Mouse (Mus musculus) embryonic facial prominence, embryonic 12.5 days (tissue): ENCODE results near the gene Ubqln1. TPM values are rescaled to one million over a fixed set of nuclear protein-coding genes. Genes with fewer than 3 reads are reported as not detected.
"Not testable (repeated sequence)": the region's sequence is repeated elsewhere in the genome, so short reads cannot be mapped to it uniquely, and the experiment has no call there.

Source experiments
- ATAC-seq: fragments of 200-750 bp; cut with Nextera tagmentation; 2 replicates; pipeline ENCODE4 v1.8.0; 2017; ENCODE audit not compliant: insufficient number of reproducible peaks, insufficient read depth, low FRiP score, low TSS enrichment
- H3K27ac ChIP-seq: fragments of 300-500 bp; sonication (generic); 2 replicates; pipeline ENCODE4 v1.5.1; 2016; ENCODE audit warnings: mild to moderate bottlenecking
- H3K27me3 ChIP-seq: fragments of 300-500 bp; sonication (generic); 2 replicates; pipeline ENCODE4 v1.6.1; 2016; ENCODE audit warnings: mild to moderate bottlenecking, moderate library complexity
- H3K36me3 ChIP-seq: fragments of 300-500 bp; sonication (generic); 2 replicates; pipeline ENCODE4 v1.6.1; 2016; ENCODE audit warnings: mild to moderate bottlenecking
- H3K4me1 ChIP-seq: fragments of 300-500 bp; sonication (generic); 2 replicates; pipeline ENCODE4 v1.6.1; 2016
- H3K4me2 ChIP-seq: fragments of 300-500 bp; sonication (generic); replicated peaks from 2 replicates; pipeline ENCODE4 v1.6.1; 2016; ENCODE audit warnings: mild to moderate bottlenecking, moderate library complexity
- H3K4me3 ChIP-seq: fragments of 300-500 bp; sonication (generic); 2 replicates; pipeline ENCODE4 v1.5.1; 2016; ENCODE audit warnings: mild to moderate bottlenecking
- H3K9ac ChIP-seq: fragments of 300-500 bp; sonication (generic); 2 replicates; pipeline ENCODE4 v1.6.1; 2016; ENCODE audit warnings: mild to moderate bottlenecking, moderate library complexity
- H3K9me3 ChIP-seq: fragments of 300-500 bp; sonication (generic); 2 replicates; pipeline ENCODE4 v1.6.1; 2016; ENCODE audit warnings: mild to moderate bottlenecking, moderate library complexity
- WGBS: fragments of 180-500 bp; shearing (Covaris S2); methylation state at CpG from one replicate; pipeline ENCODE4 v1.1.7; 2016; 5-methylcytosine and 5-hydroxymethylcytosine counted together
- polyA plus RNA-seq: library from polyadenylated mRNA; unstranded; fragments of >200 nt; fragmentation: Nextera tagmentation; extraction: Ambion mirVana; gene quantifications from 2 replicates; pipeline ENCODE4 v1.2.1, GENCODE M21; 2016

The Ubqln1 gene
- polyA plus RNA-seq, 1 experiment from 2014 or later: 132 TPM

DNA sequence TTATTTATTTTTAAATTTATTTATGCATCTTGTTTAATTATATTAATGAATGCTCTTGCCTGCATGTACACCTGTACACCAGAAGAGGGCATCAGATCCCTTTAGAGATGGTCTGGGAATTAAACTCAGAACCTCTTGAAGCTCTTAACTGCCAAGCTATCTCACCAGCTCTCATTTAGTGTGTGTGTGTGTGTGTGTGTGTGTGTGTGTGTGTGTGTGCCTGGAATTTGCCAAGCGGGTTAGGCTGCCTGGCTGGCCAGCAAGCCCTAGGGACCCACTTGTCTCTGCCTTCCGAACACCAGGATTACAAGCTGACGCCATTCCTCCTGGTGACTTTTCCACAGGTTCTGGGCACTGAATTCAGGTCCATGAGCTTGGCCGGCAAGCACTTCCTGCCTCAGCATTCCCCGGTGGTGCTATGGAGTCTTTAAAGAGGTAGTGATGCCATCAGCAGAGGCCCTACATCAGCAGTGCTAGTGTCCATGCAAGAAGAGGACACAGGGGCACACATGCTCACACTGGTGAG, 66.4 kb downstream of the Ubqln1 start:
- peak overlapping the region; percentile 63 for H3K4me2 ChIP-seq
- H3K4me3 ChIP-seq: peak overlapping the region; percentile 34
- no peak overlapping the region for H3K9ac ChIP-seq
- no peaks in the 10 kb centered on the region for H3K4me1 ChIP-seq
- ATAC-seq: no peak
- 52% methylated on average over 4 of the region's 5 CpGs for WGBS
- no peaks in the 10 kb centered on the region for H3K36me3 ChIP-seq
- H3K27me3 ChIP-seq: no peaks in the 10 kb centered on the region
- H3K9me3 ChIP-seq: no peaks in the 10 kb centered on the region
- H3K27ac ChIP-seq: no peak overlapping the region

DNA sequence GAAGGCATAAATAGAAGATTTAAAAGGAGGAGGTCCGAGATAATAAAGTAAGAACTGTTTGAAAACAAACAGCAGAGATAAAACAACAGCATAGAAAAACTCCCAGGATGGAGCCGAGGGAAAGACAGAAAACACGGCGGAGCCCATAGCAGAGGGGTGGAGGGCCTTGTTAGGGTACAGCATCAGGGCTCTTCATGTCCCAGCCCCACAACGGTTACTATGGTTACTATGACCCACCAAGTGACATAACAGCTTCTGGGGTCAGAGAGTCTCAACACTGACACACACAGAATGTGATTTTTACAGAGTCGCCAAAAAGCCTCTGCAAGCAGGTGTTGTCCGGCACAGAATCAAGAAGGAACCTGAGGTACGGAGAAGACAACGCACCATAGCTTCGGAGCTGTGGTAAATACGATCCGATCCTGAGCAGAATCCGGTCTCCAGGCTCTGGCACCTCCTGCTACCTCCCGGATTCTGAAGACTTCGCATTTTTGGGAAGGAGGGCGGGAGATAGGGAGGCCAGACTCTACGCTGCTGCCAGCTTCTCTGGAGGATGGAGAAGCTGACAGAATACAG, 67.1 kb downstream of the Ubqln1 start:
- no peaks in the 10 kb centered on the region for H3K36me3 ChIP-seq
- H3K27ac ChIP-seq: no peak overlapping the region
- H3K9me3 ChIP-seq: no peaks in the 10 kb centered on the region
- peak overlapping the region; percentile 34 for H3K4me3 ChIP-seq
- H3K9ac ChIP-seq: no peak overlapping the region; the same call in 1 of the 2 replicates
- peak; percentile 81 for ATAC-seq
- WGBS: under 1% methylated on average over 17 of the region's 17 CpGs
- peak overlapping the region; percentile 63 for H3K4me2 ChIP-seq
- no peaks in the 10 kb centered on the region for H3K27me3 ChIP-seq
- no peaks in the 10 kb centered on the region for H3K4me1 ChIP-seq

GRCm38 (mm10) chr13:58147760-58148159, 67.7 kb downstream of the Ubqln1 start:
- Histone ChIP-seq H3K4me1 (no peaks in the 10 kb centered on the region), H3K36me3 (no peaks in the 10 kb centered on the region), H3K4me3 (no peak overlapping the region), H3K27ac (no peak overlapping the region), H3K9me3 (no peaks in the 10 kb centered on the region), H3K9ac (no peak overlapping the region), H3K27me3 (no peaks in the 10 kb centered on the region), H3K4me2 (no peak overlapping the region)
- ATAC-seq: no peak
- WGBS: 76% methylated on average over 1 of the region's 1 CpGs

GRCm38 (mm10) chr13:58146603-58147002, 68.8 kb downstream of the Ubqln1 start:
- H3K4me1 ChIP-seq, H3K36me3 ChIP-seq, ATAC-seq, H3K9ac ChIP-seq, H3K4me2 ChIP-seq, H3K4me3 ChIP-seq, H3K27me3 ChIP-seq, H3K27ac ChIP-seq, H3K9me3 ChIP-seq: not testable (repeated sequence)
- 96% methylated on average over 8 of the region's 8 CpGs for WGBS

- Histone ChIP-seq H3K9ac (no peak overlapping the region), H3K27me3 (no peaks in the 10 kb centered on the region), H3K27ac (no peak overlapping the region), H3K4me1 (peaks cover 9% of the 10 kb centered on the region; the same call in 1 of the 2 replicates), H3K9me3 (peaks cover 9% of the 10 kb centered on the region; the same call in 1 of the 2 replicates), H3K36me3 (peaks cover 4% of the 10 kb centered on the region; the same call in 1 of the 2 replicates), H3K4me3 (no peak overlapping the region), H3K4me2 (no peak overlapping the region)
- no peak for ATAC-seq
- 47% methylated on average over 3 of the region's 3 CpGs for WGBS
These were observed 83.8 kb downstream of the Ubqln1 start for GRCm38 (mm10) chr13:58131692-58132091.

- H3K9me3 ChIP-seq: peaks cover 3% of the 10 kb centered on the region; the same call in 1 of the 2 replicates
- no peaks in the 10 kb centered on the region for H3K27me3 ChIP-seq
- H3K4me3 ChIP-seq: peak overlapping the region; percentile 98
- no peak for ATAC-seq
- H3K27ac ChIP-seq: peak overlapping the region; percentile 99
- 36% methylated on average over 4 of the region's 4 CpGs for WGBS
- H3K9ac ChIP-seq: peak overlapping the region; percentile 99
- peaks cover 20% of the 10 kb centered on the region for H3K4me1 ChIP-seq
- H3K4me2 ChIP-seq: peak overlapping the region; percentile 67
- H3K36me3 ChIP-seq: peaks cover 12% of the 10 kb centered on the region; the same call in 1 of the 2 replicates
These were observed 85.7 kb downstream of the Ubqln1 start for GRCm38 (mm10) chr13:58129687-58130246.

- under 1% methylated on average over 83 of the region's 83 CpGs for WGBS
- ATAC-seq: peak; percentile 98
These were observed 86.4 kb downstream of the Ubqln1 start for GRCm38 (mm10) chr13:58128768-58129671.

DNA sequence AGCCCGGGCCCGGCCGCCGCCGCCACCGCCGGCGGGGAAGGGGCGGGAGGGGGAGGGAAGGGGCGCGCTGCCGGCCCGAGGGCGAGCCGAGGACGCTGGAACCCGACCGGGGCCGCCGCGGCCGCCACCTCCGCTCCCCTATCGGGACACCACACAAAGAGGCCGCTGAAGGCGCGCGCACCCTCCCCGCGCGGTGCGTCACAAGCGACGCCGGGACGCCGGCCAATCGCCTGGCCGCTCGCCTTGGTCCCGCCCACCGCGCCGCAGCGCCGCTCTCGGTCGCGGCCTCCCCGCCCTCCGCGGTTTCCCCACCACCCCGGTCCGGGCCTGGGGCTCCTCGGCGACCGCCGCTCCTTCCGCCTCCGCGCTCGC, 87.1 kb downstream of the Ubqln1 start, which contains the start of gene Hnrnpa0:
TSS of gene Hnrnpa0 (minus strand) at position 161 of the 372 bp plus-strand sequence.
- Histone ChIP-seq H3K4me2 (peak within 1 kb of the TSS; percentile 67), H3K9me3 (no peaks in the 10 kb centered on the region), H3K27me3 (no peaks in the 10 kb centered on the region), H3K4me1 (peaks cover 20% of the 10 kb centered on the region), H3K36me3 (peaks cover 12% of the 10 kb centered on the region; the same call in 1 of the 2 replicates), H3K9ac (peak within 1 kb of the TSS; percentile 99), H3K27ac (peak within 1 kb of the TSS; percentile 99), H3K4me3 (peak within 1 kb of the TSS; percentile 98)
- ATAC-seq: peak; percentile 95
- 0% methylated on average over 30 of the region's 62 CpGs for WGBS

More at GRCm38 (mm10) chr13:58128768-58129671, 86.4 kb downstream of the Ubqln1 start:
- no peaks in the 10 kb centered on the region for H3K9me3 ChIP-seq
- H3K4me3 ChIP-seq: peak overlapping the region; percentile 98
- H3K27me3 ChIP-seq: no peaks in the 10 kb centered on the region
- H3K4me1 ChIP-seq: peaks cover 20% of the 10 kb centered on the region
- H3K36me3 ChIP-seq: peaks cover 12% of the 10 kb centered on the region; the same call in 1 of the 2 replicates
- peak overlapping the region; percentile 67 for H3K4me2 ChIP-seq
- peak overlapping the region; percentile 99 for H3K9ac ChIP-seq
- peak overlapping the region; percentile 99 for H3K27ac ChIP-seq

GRCm38 (mm10) chr13:58127766-58128361, 87.6 kb downstream of the Ubqln1 start:
- WGBS: under 1% methylated on average over 81 of the region's 81 CpGs
- H3K9ac ChIP-seq: peak overlapping the region; percentile 99
- H3K27ac ChIP-seq: peak overlapping the region; percentile 99
- H3K4me2 ChIP-seq: peak overlapping the region; percentile 67
- H3K4me1 ChIP-seq: peaks cover 20% of the 10 kb centered on the region
- no peaks in the 10 kb centered on the region for H3K9me3 ChIP-seq
- H3K27me3 ChIP-seq: no peaks in the 10 kb centered on the region
- H3K4me3 ChIP-seq: peak overlapping the region; percentile 98
- ATAC-seq: peak; percentile 54
- peaks cover 12% of the 10 kb centered on the region; the same call in 1 of the 2 replicates for H3K36me3 ChIP-seq

- Histone ChIP-seq H3K27ac (peak overlapping the region; percentile 99), H3K9ac (peak overlapping the region; percentile 99), H3K4me1 (peaks cover 20% of the 10 kb centered on the region), H3K4me2 (peak overlapping the region; percentile 67), H3K4me3 (peak overlapping the region; percentile 98), H3K9me3 (no peaks in the 10 kb centered on the region), H3K36me3 (peaks cover 12% of the 10 kb centered on the region; the same call in 1 of the 2 replicates), H3K27me3 (no peaks in the 10 kb centered on the region)
- no peak for ATAC-seq
- WGBS: 1% methylated on average over 58 of the region's 92 CpGs
These were observed 88.3 kb downstream of the Ubqln1 start for GRCm38 (mm10) chr13:58126862-58127765.
